Mouse (Mus musculus): ENCODE results near the gene Syde2.
"Not testable (repeated sequence)": the region's sequence is repeated elsewhere in the genome, so short reads cannot be mapped to it uniquely, and the experiment has no call there.

Gene Syde2

GRCm38 (mm10) chr3:145969031-145969501 is 18.6 kb upstream of the Syde2 start:
- peak; percentile 84 for DNase-seq

GRCm38 (mm10) chr3:145971501-145971900 is 16.2 kb upstream of the Syde2 start:
- no peak for DNase-seq

DNA sequence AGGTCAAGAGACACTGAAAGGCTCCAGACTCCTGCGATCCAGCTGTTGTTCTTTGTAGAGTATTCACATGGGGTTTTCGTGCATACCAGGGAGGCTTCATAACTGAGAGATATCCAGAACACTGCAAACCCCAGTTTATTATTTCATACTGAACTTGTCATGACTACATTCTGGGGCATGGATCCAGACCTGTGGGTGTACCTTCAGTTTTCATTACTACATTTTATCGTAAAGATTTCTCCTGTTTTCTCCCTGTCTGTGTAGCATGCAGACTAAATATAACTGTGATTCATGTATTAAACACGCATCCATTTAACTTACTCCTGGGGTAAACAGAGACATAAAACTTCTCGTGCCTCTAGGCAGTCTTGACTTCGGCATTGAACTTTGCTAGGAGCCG is 12.7 kb upstream of the Syde2 start:
- no peak for DNase-seq

DNA sequence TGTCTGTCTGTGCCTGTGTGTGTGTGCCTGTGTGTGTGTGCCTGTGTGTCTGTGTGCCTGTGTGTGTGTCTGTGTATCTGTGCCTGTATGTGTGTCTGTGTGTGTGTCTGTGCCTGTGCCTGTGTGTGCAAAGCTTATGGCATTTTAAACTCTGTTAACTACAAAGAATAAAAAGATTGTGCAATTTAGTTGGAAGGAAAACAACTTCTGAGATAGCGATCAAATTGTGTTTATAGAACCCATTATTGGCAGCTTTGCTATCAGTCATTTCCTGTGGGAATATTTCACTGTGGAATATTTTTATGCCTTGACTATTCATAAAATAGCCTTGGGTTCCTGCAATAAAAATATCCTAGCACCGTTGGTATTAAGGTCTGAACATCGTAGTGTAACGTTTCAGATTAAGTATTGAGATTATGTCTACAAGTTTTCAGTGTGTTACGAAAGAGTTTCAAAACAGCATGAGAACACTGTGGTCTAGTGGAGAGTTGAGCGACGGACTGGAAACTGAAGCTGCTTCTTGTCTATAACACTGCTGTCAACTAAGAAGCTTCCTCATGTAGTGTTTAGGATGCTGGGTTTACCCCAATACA is 2.2 kb upstream of the Syde2 start:
- no peak for DNase-seq

- DNase-seq = no peak
These were observed 1.2 kb upstream of the Syde2 start for GRCm38 (mm10) chr3:145986317-145987001.

DNA sequence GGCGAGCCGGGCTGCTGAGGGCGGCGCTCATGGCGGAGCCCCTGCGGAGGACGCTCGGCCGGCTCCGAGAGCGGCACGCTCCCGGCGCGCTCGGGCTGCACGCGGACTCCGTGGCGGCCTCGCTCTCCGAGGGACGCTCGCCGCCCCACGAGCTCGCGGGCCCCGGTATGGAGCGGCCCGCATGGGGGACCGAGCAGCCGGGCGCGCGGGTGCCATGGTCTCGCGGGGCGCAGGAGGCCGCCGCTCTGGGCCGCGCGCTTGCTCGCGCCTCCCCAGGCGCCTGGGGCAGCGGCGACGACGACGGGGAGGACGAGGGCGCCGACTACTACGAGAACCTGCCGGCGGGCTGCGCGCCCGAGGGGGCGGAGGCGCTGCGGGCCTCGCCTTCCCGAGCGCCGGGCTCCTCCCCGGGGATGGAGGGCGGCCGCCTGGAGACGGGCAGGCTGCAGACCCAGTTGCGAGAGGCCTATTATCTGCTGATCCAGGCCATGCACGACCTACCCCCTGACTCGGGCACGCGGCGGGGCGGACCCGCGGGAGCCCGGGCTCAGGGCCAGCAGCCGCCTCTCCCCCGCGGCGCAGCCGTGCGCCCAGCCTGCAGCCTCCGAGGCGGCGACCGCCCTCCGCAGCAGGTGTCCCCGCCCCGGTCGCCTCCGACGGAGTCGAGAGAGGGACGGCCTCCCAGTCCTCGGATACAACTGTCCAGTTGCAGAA is 457 bp downstream of the Syde2 start:
- DNase-seq = peak; percentile 96

DNA sequence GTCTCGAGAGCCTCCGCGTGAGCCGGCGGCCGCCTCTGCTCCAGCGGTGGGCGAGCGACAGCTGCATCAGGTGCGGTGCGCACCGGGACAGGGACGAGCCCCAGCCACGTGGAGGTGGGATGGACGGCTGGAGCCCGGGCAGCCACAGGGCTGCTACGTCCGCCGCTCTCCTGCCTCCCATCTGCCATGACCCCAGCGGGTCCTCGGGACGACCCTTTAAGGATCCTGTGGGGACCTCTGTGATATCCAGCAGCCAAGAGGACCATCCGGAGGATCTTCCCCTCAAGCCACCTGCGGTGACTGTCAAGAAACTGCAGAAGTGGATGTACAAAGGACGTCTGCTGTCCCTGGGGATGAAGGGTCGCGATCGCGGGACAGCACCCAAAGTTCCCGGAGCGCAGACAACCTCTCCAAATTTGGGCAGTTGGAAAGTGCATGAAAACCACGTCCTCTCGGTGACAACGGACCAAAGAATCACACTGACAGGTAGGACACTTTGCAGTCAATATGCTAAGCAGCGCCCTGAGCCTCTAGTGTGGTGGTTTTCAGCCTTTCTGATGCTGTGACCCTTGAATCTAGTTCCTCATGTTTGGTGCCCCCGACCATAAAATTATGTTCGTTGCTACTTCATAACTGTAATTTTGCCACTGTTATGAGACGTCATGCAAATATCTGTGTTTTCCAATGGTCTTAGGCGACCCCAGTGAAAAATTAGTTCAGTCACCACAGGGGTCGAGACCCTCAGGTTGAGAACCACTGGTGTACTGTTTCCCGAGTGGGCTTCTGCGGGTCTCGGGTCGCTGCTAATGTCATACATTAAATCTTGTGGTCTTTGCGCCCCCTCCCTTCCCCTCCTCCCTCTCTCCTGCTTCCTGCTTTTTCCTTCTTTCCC is 1.3 kb downstream of the Syde2 start:
- no peak for DNase-seq

DNA sequence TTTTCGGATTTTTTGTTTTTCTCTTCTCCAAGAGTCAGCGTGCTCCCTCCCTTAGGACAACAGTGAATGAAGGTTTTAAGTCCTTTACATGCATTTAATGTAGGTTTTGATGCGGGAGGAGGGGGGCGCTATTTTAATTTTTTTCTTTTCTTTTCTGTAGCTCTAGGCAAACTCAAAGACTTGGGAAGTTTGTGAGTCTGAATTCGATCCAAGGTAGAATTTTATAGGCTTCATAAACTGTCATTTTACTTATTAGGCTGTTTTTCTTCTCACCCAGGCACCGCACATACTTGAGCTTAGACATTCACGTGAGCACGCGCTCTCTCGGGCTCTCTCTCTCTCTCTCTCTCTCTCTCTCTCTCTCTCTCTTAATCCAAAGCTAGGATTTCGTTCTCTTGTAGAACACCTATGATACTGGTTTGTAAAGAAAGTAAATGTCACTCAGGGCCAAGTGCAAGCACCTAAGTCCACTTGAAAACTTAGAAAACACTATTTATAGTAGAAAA is 2.0 kb downstream of the Syde2 start:
- DNase-seq = no peak

GRCm38 (mm10) chr3:145991130-145991529 is 3.5 kb downstream of the Syde2 start:
- DNase-seq = peak; percentile 69

- peak; percentile 71 for DNase-seq
These were observed 4.5 kb downstream of the Syde2 start for GRCm38 (mm10) chr3:145991976-145992730.

- peak; percentile 97 for DNase-seq
These were observed 5.1 kb downstream of the Syde2 start for GRCm38 (mm10) chr3:145992796-145993195.

DNA sequence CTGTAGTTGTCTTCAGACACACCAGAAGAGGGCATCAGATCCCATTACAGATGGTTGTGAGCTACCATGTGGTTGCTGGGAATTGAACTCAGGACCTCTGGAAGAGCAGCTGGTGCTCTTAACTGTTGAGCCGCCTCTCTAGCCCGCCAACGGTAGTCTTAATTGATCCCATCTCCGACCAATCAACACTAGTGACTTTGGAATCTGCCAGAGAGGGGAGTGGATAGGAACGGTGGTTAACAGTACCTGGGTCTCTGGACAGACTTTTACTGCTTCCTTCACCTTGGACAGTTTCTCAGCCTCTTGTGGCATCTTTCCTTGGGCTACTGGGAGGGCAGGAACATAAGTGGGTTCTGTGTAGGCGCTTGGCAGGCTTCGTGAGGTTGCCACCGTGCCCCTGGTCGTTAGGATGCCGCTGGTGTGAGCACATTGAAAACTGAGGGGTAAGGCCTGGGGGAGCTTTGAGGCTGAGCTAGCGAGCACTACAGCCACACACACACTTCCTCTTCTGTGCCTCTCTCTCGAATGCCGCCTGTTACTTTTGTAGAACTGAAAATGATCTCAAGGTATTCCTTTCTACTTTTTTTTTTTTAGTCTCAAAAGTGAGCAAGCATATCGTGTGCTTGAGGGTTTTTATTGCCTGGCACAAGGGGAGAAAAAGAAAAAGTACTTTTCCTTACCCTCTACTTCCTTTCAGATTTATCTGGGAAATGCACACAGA is 6.0 kb downstream of the Syde2 start:
- no peak for DNase-seq

GRCm38 (mm10) chr3:145995489-145995888 is 7.8 kb downstream of the Syde2 start:
- peak; percentile 48 for DNase-seq

DNA sequence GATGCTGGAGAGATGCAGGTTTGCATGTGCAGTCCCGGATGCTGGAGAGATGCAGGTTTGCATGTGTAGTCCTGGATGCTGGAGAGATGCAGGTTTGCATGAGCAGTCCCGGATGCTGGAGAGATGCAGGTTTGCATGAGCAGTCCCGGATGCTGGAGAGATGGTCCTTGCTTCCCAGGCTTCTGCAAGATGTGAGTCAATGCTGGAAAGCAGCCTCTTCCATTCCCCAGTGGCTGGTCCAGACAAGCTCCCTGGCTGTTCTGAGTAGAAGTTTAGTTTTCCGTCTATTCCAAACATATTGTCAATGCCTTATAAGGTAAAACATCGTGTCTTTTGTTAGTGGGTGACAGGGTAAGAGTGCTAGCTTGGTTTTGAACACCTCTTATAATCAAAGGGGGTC is 8.9 kb downstream of the Syde2 start:
- DNase-seq = not testable (repeated sequence)

DNA sequence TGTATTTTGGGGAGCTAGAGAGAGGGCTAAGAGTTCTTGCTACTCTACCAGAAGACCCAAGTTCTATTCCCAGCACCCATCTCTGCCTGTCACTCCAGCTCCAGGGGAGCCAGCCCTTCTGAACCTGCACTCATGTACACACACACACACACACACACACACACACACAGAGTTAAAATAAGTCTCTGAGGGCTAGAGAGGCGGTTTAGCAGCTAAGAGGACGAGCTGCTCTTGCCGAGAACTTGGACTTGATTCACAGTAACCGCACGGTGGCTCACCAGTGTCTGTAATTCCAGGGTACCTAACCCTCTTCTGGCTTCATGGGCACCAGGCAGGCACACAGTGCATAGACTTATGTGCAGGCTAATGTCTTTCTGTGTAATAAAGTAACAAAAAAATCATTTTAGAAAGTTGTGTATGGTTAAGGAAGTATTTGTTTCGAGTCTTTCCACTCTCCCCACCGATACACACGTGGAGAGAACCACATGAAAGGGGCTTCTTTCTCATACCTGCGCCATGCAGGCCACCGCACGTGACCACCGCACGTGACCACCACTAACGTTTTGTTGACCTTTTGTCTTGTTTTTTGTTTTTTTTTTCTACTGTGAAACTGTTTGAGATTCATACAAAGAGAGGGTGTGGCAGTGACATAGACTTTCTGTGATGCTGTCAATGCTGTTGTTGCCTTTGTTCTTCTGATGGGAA is 16.8 kb downstream of the Syde2 start:
- no peak for DNase-seq

GRCm38 (mm10) chr3:146007872-146008271 is 20.2 kb downstream of the Syde2 start:
- DNase-seq = no peak

- DNase-seq = no peak
These were observed 22.4 kb downstream of the Syde2 start for GRCm38 (mm10) chr3:146009859-146010645.

GRCm38 (mm10) chr3:146010751-146011150 is 23.1 kb downstream of the Syde2 start:
- peak; percentile 37 for DNase-seq

GRCm38 (mm10) chr3:146011544-146012218 is 24.0 kb downstream of the Syde2 start:
- peak; percentile 68 for DNase-seq

All from kidney, adult 9 months (tissue).